8 mouse cellular contexts compared by ENCODE assay signal in the genomic region with DNA sequence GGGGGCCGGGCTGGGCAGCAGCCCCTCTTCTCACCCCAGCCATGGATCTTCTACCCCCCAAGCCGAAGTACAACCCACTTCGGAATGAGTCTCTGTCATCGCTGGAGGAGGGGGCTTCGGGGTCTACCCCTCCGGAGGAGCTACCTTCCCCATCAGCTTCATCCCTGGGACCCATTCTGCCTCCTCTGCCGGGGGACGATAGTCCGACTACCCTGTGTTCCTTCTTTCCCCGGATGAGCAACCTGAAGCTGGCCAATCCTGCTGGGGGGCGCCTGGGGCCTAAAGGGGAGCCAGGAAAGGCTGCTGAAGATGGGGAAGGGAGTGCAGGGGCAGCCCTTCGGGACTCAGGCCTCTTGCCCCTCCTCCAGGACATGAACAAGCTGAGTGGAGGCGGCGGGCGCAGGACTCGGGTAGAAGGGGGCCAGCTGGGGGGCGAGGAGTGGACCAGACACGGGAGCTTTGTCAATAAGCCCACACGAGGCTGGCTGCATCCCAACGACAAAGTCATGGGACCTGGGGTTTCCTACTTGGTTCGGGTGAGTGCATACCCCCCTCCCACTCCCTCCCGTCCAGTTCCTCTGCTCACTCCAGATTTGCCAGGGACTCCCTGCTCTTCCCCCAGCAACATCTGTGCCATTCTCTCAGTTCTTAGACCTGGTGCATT. TPM values are rescaled to one million over a fixed set of nuclear protein-coding genes. Genes with fewer than 3 reads are reported as not detected.
DNase-seq lines count a peak whose midpoint lies in the region; ATAC-seq and TF ChIP-seq lines count a peak whose summit lies in the region.

No protein-coding gene starts in this region.

- H3K9me3 ChIP-seq in liver, embryonic 13.5 days (replicated peaks), result no peaks in the 10 kb centered on the region

- 0 out of 2 replicates have a peak overlapping the region, but pooled peaks have one; percentile 71 for H3K27ac ChIP-seq in brown adipose tissue, adult 24 weeks (replicated peaks; ENCODE audit: low read depth, low read length)
- H3K27ac ChIP-seq in liver, embryonic 13.5 days, result peak overlapping the region; percentile 98
- no peak overlapping the region for H3K27ac ChIP-seq in small intestine, adult 2 months (ENCODE audit: insufficient read depth, low read depth, low read length)

- WGBS in liver, embryonic 13.5 days (ENCODE audit: insufficient replicate concordance), result 29% methylated on average over 22 of the region's 22 CpGs
- 54% methylated on average over 22 of the region's 22 CpGs for WGBS in small intestine, adult 2 months

- no peak for TF ChIP-seq CTCF in small intestine, adult 2 months (IDR thresholded peaks at IDR 0.05; ENCODE audit: extremely low read depth, insufficient read length, insufficient replicate concordance, low read depth, low read length)

- no peaks in the 10 kb centered on the region for H3K27me3 ChIP-seq in liver, embryonic 13.5 days
- H3K27me3 ChIP-seq in small intestine, adult 2 months (ENCODE audit: control insufficient read depth, insufficient read depth, low read length), result no peaks in the 10 kb centered on the region

- peaks cover 47% of the 10 kb centered on the region for H3K36me3 ChIP-seq in liver, embryonic 13.5 days
- H3K36me3 ChIP-seq in small intestine, adult 2 months (ENCODE audit: control insufficient read depth, insufficient read depth, low read length), result peaks cover 27% of the 10 kb centered on the region

- peak; percentile 33 to 38 for DNase-seq in heart, adult 18-20 months
- DNase-seq in heart, postnatal 25 days (ENCODE audit: low spot score), result no peak
- DNase-seq in heart, postnatal 14 days, result peak; percentile 31 to 33
- DNase-seq in liver, embryonic 13.5 days, result no peak
- DNase-seq in left cerebral cortex, adult 11 months (ENCODE audit: low spot score), result no peak

- H3K4me3 ChIP-seq in brown adipose tissue, adult 24 weeks (ENCODE audit: insufficient read depth, low read depth, low read length), result peak overlapping the region; percentile 40
- peak overlapping the region; percentile 76 for H3K4me3 ChIP-seq in liver, embryonic 13.5 days (replicated peaks)
- peak overlapping the region; percentile 52 for H3K4me3 ChIP-seq in small intestine, adult 2 months (ENCODE audit: low read depth, low read length)

- H3K9ac ChIP-seq in liver, embryonic 13.5 days, result peak overlapping the region; percentile 87

- TF ChIP-seq POLR2A in small intestine, adult 2 months (IDR thresholded peaks at IDR 0.05; ENCODE audit: low read depth, low read length), result no peak

- H3K4me2 ChIP-seq in liver, embryonic 13.5 days, result peak overlapping the region; percentile 97

- no peak for ATAC-seq in liver, embryonic 13.5 days (ENCODE audit: low read depth)
- no peak for ATAC-seq in megakaryocyte-erythroid progenitor cell, adult 5-6 weeks (replicated peaks; ENCODE audit: low FRiP score, low TSS enrichment, poor library complexity, severe bottlenecking)

- intact Hi-C loops in heart, postnatal 25 days (cut with DNase I), result no loop called here
- intact Hi-C loops in heart, postnatal 14 days (cut with DNase I), result no loop called here

- peaks cover 7% of the 10 kb centered on the region for H3K4me1 ChIP-seq in brown adipose tissue, adult 24 weeks (ENCODE audit: control insufficient read depth, insufficient read depth, insufficient read length, low read length)
- H3K4me1 ChIP-seq in liver, embryonic 13.5 days (replicated peaks), result peaks cover 85% of the 10 kb centered on the region
- peaks cover 7% of the 10 kb centered on the region for H3K4me1 ChIP-seq in small intestine, adult 2 months (ENCODE audit: control insufficient read depth, insufficient read depth, insufficient read length, low read length)

RNA-seq across cellular contexts. Expression of gene Shc1, which starts 3.7 kb away (rescaled TPM):
- 10 to 100 TPM; 33.2 to 36.1 TPM for total RNA-seq in heart, adult 18-20 months (2021)
- 10 to 100 TPM; 35.7 to 35.8 TPM for total RNA-seq in heart, postnatal 25 days (2021)
- polyA plus RNA-seq in brown adipose tissue, adult 24 weeks (2012; ENCODE audit: insufficient read depth, insufficient read length, missing spikeins), result 36.0 and 37.2 TPM in 2 replicates
- 10 to 100 TPM; 45.0 to 47.5 TPM for total RNA-seq in heart, postnatal 14 days (2021)
- polyA plus RNA-seq in liver, embryonic 13.5 days (2015; fragmentation: Nextera tagmentation; extraction: Ambion mirVana), result 42.3 and 51.4 TPM in 2 replicates
- 33.6 and 63.5 TPM in 2 replicates for polyA plus RNA-seq in small intestine, adult 2 months (2012; rRNA removed)
- 95.9 and 113 TPM in 2 replicates for total RNA-seq in megakaryocyte-erythroid progenitor cell, adult 5-6 weeks (2014; fragmentation: Nextera tagmentation)
- total RNA-seq in megakaryocyte-erythroid progenitor cell, adult 5-6 weeks (2017), result 40.2 and 68.5 TPM in 2 replicates

RNA-seq across cellular contexts. Expression of gene Cks1b, which starts 3.8 kb away (rescaled TPM):
- total RNA-seq in heart, adult 18-20 months (2021), result 1 to 10 TPM; 4.6 to 4.8 TPM
- 1 to 10 TPM; 4.1 to 4.7 TPM for total RNA-seq in heart, postnatal 25 days (2021)
- polyA plus RNA-seq in brown adipose tissue, adult 24 weeks (2012; ENCODE audit: insufficient read depth, insufficient read length, missing spikeins), result 5.9 and 10.9 TPM in 2 replicates
- total RNA-seq in heart, postnatal 14 days (2021), result 10 to 100 TPM in 1 of 2 experiments, 1 to 10 TPM in 1; 7.9 to 14.4 TPM
- 282 and 301 TPM in 2 replicates for polyA plus RNA-seq in liver, embryonic 13.5 days (2015; fragmentation: Nextera tagmentation; extraction: Ambion mirVana)
- polyA plus RNA-seq in small intestine, adult 2 months (2012; rRNA removed), result 6.2 and 13.7 TPM in 2 replicates
- 185 and 237 TPM in 2 replicates for total RNA-seq in megakaryocyte-erythroid progenitor cell, adult 5-6 weeks (2014; fragmentation: Nextera tagmentation)
- total RNA-seq in megakaryocyte-erythroid progenitor cell, adult 5-6 weeks (2017), result 127 and 184 TPM in 2 replicates

RNA-seq across cellular contexts. Expression of gene Pygo2, which starts 8.1 kb away (rescaled TPM):
- 10 to 100 TPM; 15.3 to 17.0 TPM for total RNA-seq in heart, adult 18-20 months (2021)
- 10 to 100 TPM; 13.5 to 18.0 TPM for total RNA-seq in heart, postnatal 25 days (2021)
- polyA plus RNA-seq in brown adipose tissue, adult 24 weeks (2012; ENCODE audit: insufficient read depth, insufficient read length, missing spikeins), result 4.6 and 13.0 TPM in 2 replicates
- total RNA-seq in heart, postnatal 14 days (2021), result 10 to 100 TPM; 16.5 to 19.9 TPM
- polyA plus RNA-seq in liver, embryonic 13.5 days (2015; fragmentation: Nextera tagmentation; extraction: Ambion mirVana), result 11.0 and 12.0 TPM in 2 replicates
- polyA plus RNA-seq in small intestine, adult 2 months (2012; rRNA removed), result 61.7 and 87.5 TPM in 2 replicates
- total RNA-seq in megakaryocyte-erythroid progenitor cell, adult 5-6 weeks (2014; fragmentation: Nextera tagmentation), result 38.5 and 42.2 TPM in 2 replicates
- 9.6 and 19.9 TPM in 2 replicates for total RNA-seq in megakaryocyte-erythroid progenitor cell, adult 5-6 weeks (2017)

RNA-seq across cellular contexts. Expression of gene Flad1, which starts 10.3 kb away (rescaled TPM):
- 10 to 100 TPM; 59.5 to 63.8 TPM for total RNA-seq in heart, adult 18-20 months (2021)
- 10 to 100 TPM; 57.5 to 60.8 TPM for total RNA-seq in heart, postnatal 25 days (2021)
- 33.4 and 60.7 TPM in 2 replicates for polyA plus RNA-seq in brown adipose tissue, adult 24 weeks (2012; ENCODE audit: insufficient read depth, insufficient read length, missing spikeins)
- 10 to 100 TPM; 44.7 to 46.1 TPM for total RNA-seq in heart, postnatal 14 days (2021)
- polyA plus RNA-seq in liver, embryonic 13.5 days (2015; fragmentation: Nextera tagmentation; extraction: Ambion mirVana), result 18.0 and 18.7 TPM in 2 replicates
- polyA plus RNA-seq in small intestine, adult 2 months (2012; rRNA removed), result 22.1 and 36.1 TPM in 2 replicates
- 24.8 and 27.7 TPM in 2 replicates for total RNA-seq in megakaryocyte-erythroid progenitor cell, adult 5-6 weeks (2014; fragmentation: Nextera tagmentation)
- 10.7 and 12.6 TPM in 2 replicates for total RNA-seq in megakaryocyte-erythroid progenitor cell, adult 5-6 weeks (2017)

RNA-seq across cellular contexts. Expression of gene Pbxip1, which starts 14.6 kb away (rescaled TPM):
- 10 to 100 TPM; 70.0 to 76.0 TPM for total RNA-seq in heart, adult 18-20 months (2021)
- 10 to 100 TPM; 49.2 to 56.9 TPM for total RNA-seq in heart, postnatal 25 days (2021)
- 18.9 and 25.8 TPM in 2 replicates for polyA plus RNA-seq in brown adipose tissue, adult 24 weeks (2012; ENCODE audit: insufficient read depth, insufficient read length, missing spikeins)
- total RNA-seq in heart, postnatal 14 days (2021), result 10 to 100 TPM; 51.9 to 53.1 TPM
- 6.0 and 6.8 TPM in 2 replicates for polyA plus RNA-seq in liver, embryonic 13.5 days (2015; fragmentation: Nextera tagmentation; extraction: Ambion mirVana)
- polyA plus RNA-seq in small intestine, adult 2 months (2012; rRNA removed), result 26.8 and 36.5 TPM in 2 replicates
- 7.5 and 8.2 TPM in 2 replicates for total RNA-seq in megakaryocyte-erythroid progenitor cell, adult 5-6 weeks (2014; fragmentation: Nextera tagmentation)
- 14.6 and 30.4 TPM in 2 replicates for total RNA-seq in megakaryocyte-erythroid progenitor cell, adult 5-6 weeks (2017)

Comparison
In these comparisons a context has a peak if more than half of its experiments do, and no peak if none do; other contexts are left out.
1. DNase-seq: peak in heart, adult 18-20 months (2 of 2) and heart, postnatal 14 days (2 of 2); none in heart, postnatal 25 days (single experiment), liver, embryonic 13.5 days (single experiment) and left cerebral cortex, adult 11 months (single experiment).
2. RNA of gene Cks1b, which starts 3.8 kb away (total RNA-seq): 127 to 237 TPM in megakaryocyte-erythroid progenitor cell, adult 5-6 weeks; 7.9 to 14.4 TPM in heart, postnatal 14 days, 4.6 to 4.8 TPM in heart, adult 18-20 months and 4.1 to 4.7 TPM in heart, postnatal 25 days; every median in the first group is over 4 times any median in the second.
3. Peak in every context shown above with its lines, with median percentiles within 50 percentile points of each other: H3K4me3 ChIP-seq.